Mouse (Mus musculus): ENCODE measurements at regions not wholly inside any gene's neighbourhood (a gene's known extent, or its start where the extent isn't known, plus 50 kb on each side); places are given as distances from the start of the nearest gene placed in this dataset.

- H3K4me1 ChIP-seq (replicated peaks): peaks cover 3% of the 10 kb centered on the region; the same call in 1 of the 2 replicates
- no peak for ATAC-seq (ENCODE audit: insufficient number of reproducible peaks, insufficient read depth, low FRiP score, low TSS enrichment, low read depth)
- H3K36me3 ChIP-seq: no peaks in the 10 kb centered on the region
- no peaks in the 10 kb centered on the region for H3K27me3 ChIP-seq
- WGBS: 81% methylated on average over 4 of the region's 4 CpGs
- H3K9me3 ChIP-seq: no peaks in the 10 kb centered on the region
- H3K4me3 ChIP-seq (replicated peaks): no peak overlapping the region
- no peak overlapping the region for H3K4me2 ChIP-seq
- H3K9ac ChIP-seq (replicated peaks): no peak overlapping the region
- H3K27ac ChIP-seq: no peak overlapping the region
Observed at GRCm38 (mm10) chr2:75765403-75765802, 61.0 kb upstream of the Nfe2l2 start.

DNA sequence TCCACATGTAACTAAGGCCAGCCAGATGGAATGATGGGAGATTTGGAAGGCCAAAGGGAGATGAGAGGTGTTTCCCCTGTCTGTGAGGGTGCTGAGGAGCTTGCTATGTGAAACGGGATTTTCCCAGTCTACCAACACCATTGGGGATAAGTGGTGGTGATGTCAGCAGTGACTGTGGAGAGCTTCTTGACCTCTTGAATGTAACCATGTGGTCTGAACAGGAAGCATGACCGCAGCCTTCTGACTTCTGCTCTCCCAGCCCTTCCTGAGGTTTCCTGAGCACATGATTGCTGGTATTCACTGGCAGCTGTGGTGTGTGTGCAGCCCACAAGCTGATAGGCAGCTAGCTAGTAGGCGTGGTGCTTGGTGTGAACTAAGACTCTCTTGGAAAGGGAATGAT is 58.8 kb upstream of the Nfe2l2 start:
- Histone ChIP-seq H3K4me1 (replicated peaks) (peaks cover 6% of the 10 kb centered on the region), H3K27me3 (no peaks in the 10 kb centered on the region), H3K27ac (no peak overlapping the region), H3K9ac (replicated peaks) (no peak overlapping the region), H3K9me3 (no peaks in the 10 kb centered on the region), H3K4me3 (replicated peaks) (no peak overlapping the region), H3K4me2 (no peak overlapping the region), H3K36me3 (no peaks in the 10 kb centered on the region)
- 71% methylated on average over 3 of the region's 3 CpGs for WGBS
- ATAC-seq (ENCODE audit: insufficient number of reproducible peaks, insufficient read depth, low FRiP score, low TSS enrichment, low read depth): no peak

GRCm38 (mm10) chr2:75762030-75762429 is 57.6 kb upstream of the Nfe2l2 start:
- H3K27me3 ChIP-seq: no peaks in the 10 kb centered on the region
- ATAC-seq (ENCODE audit: insufficient number of reproducible peaks, insufficient read depth, low FRiP score, low TSS enrichment, low read depth): no peak
- no peak overlapping the region for H3K27ac ChIP-seq
- 85% methylated on average over 5 of the region's 5 CpGs for WGBS
- no peak overlapping the region for H3K4me2 ChIP-seq
- no peak overlapping the region for H3K4me3 ChIP-seq (replicated peaks)
- no peaks in the 10 kb centered on the region for H3K9me3 ChIP-seq
- peaks cover 15% of the 10 kb centered on the region for H3K4me1 ChIP-seq (replicated peaks)
- no peak overlapping the region for H3K9ac ChIP-seq (replicated peaks)
- H3K36me3 ChIP-seq: no peaks in the 10 kb centered on the region

DNA sequence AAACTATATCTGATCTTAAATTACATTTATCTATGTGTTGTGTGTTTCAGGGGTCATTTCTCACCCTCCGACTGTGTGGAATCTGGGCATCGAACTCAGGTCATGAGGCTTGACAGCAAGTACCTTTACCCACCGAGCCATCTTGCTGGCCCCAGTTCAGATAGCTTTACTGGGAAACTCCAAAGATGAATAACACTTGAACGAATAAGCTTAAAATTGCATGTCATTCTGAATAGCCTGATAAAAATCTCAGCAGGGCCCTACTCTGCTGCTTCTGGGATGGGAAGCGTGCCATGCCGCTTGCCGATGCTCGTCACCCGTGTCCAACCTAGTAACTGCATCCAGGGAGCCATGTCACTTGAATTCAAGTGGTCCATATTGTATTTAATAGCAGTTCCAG is 57.2 kb upstream of the Nfe2l2 start:
- no peak overlapping the region for H3K27ac ChIP-seq

GRCm38 (mm10) chr2:75759196-75759885 is 54.9 kb upstream of the Nfe2l2 start:
- H3K9ac ChIP-seq (replicated peaks): no peak overlapping the region
- no peak overlapping the region for H3K27ac ChIP-seq
- ATAC-seq (ENCODE audit: insufficient number of reproducible peaks, insufficient read depth, low FRiP score, low TSS enrichment, low read depth): no peak
- no peaks in the 10 kb centered on the region for H3K9me3 ChIP-seq
- no peaks in the 10 kb centered on the region for H3K27me3 ChIP-seq
- no peaks in the 10 kb centered on the region for H3K36me3 ChIP-seq
- no peak overlapping the region for H3K4me2 ChIP-seq
- H3K4me1 ChIP-seq (replicated peaks): peaks cover 29% of the 10 kb centered on the region
- 83% methylated on average over 11 of the region's 11 CpGs for WGBS
- H3K4me3 ChIP-seq (replicated peaks): no peak overlapping the region

More for the DNA sequence above, 57.2 kb upstream of the Nfe2l2 start:
- Histone ChIP-seq H3K9me3 (no peaks in the 10 kb centered on the region), H3K4me2 (no peak overlapping the region), H3K9ac (replicated peaks) (no peak overlapping the region), H3K27me3 (no peaks in the 10 kb centered on the region), H3K4me3 (replicated peaks) (no peak overlapping the region), H3K4me1 (replicated peaks) (peaks cover 19% of the 10 kb centered on the region), H3K36me3 (no peaks in the 10 kb centered on the region)
- no peak for ATAC-seq (ENCODE audit: insufficient number of reproducible peaks, insufficient read depth, low FRiP score, low TSS enrichment, low read depth)
- WGBS: 97% methylated on average over 9 of the region's 9 CpGs

- no peaks in the 10 kb centered on the region for H3K36me3 ChIP-seq
- no peak overlapping the region for H3K4me3 ChIP-seq (replicated peaks)
- 84% methylated on average over 6 of the region's 6 CpGs for WGBS
- no peak overlapping the region for H3K27ac ChIP-seq
- no peak for ATAC-seq (ENCODE audit: insufficient number of reproducible peaks, insufficient read depth, low FRiP score, low TSS enrichment, low read depth)
- no peak overlapping the region for H3K9ac ChIP-seq (replicated peaks)
- H3K4me2 ChIP-seq: no peak overlapping the region
- H3K27me3 ChIP-seq: no peaks in the 10 kb centered on the region
- H3K4me1 ChIP-seq (replicated peaks): peaks cover 29% of the 10 kb centered on the region
- no peaks in the 10 kb centered on the region for H3K9me3 ChIP-seq
Observed at GRCm38 (mm10) chr2:75758277-75758676, 53.8 kb upstream of the Nfe2l2 start.

GRCm38 (mm10) chr2:75756704-75757638 is 52.5 kb upstream of the Nfe2l2 start:
- ATAC-seq (ENCODE audit: insufficient number of reproducible peaks, insufficient read depth, low FRiP score, low TSS enrichment, low read depth): peak; percentile 87
- Histone ChIP-seq H3K27me3 (no peaks in the 10 kb centered on the region), H3K4me2 (peak overlapping the region; percentile 5)

DNA sequence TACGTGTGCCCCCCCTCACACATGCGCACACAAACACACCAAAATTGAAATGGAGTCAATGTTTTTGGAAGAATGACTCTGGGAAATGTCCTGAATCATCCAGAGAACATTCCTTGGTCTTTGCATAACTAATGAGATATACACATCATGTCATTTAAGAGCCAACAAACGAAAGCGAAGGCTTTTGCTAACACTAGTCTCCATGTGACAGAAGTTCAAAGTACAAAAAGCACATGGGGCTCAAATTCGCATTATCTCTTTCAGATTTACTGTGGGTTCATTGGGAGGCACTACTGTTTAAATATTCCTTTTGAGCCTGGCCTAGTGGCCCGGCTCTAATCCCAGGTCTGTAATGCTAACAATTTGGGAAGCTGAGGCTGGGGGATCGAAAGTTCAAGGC is 50.2 kb upstream of the Nfe2l2 start:
- ATAC-seq (ENCODE audit: insufficient number of reproducible peaks, insufficient read depth, low FRiP score, low TSS enrichment, low read depth): no peak
- 92% methylated on average over 7 of the region's 7 CpGs for WGBS
- peaks cover 29% of the 10 kb centered on the region for H3K4me1 ChIP-seq (replicated peaks)
- no peak overlapping the region for H3K4me2 ChIP-seq
- H3K9ac ChIP-seq (replicated peaks): no peak overlapping the region
- no peak overlapping the region for H3K4me3 ChIP-seq (replicated peaks)
- H3K27me3 ChIP-seq: no peaks in the 10 kb centered on the region
- H3K36me3 ChIP-seq: no peaks in the 10 kb centered on the region
- no peaks in the 10 kb centered on the region for H3K9me3 ChIP-seq
- H3K27ac ChIP-seq: no peak overlapping the region

More at GRCm38 (mm10) chr2:75756704-75757638, 52.5 kb upstream of the Nfe2l2 start:
- 25% methylated on average over 16 of the region's 16 CpGs for WGBS
- H3K36me3 ChIP-seq: no peaks in the 10 kb centered on the region
- H3K4me3 ChIP-seq (replicated peaks): no peak overlapping the region
- peaks cover 29% of the 10 kb centered on the region for H3K4me1 ChIP-seq (replicated peaks)
- peak overlapping the region; percentile 76 for H3K27ac ChIP-seq
- H3K9me3 ChIP-seq: no peaks in the 10 kb centered on the region
- H3K9ac ChIP-seq (replicated peaks): no peak overlapping the region

Data from limb, embryonic 12.5 days (tissue).